Mouse (Mus musculus) testis, adult 2 months (tissue): ENCODE data around the gene Vwa3a.

ENCODE experiments used
- CTCF ChIP-seq: fragments of 200-500 bp; IDR thresholded peaks from 2 replicates; pipeline ENCODE4 v1.5.1; 2012; ENCODE audit warnings: low read depth, mild to moderate bottlenecking, inconsistent platforms, low read length, moderate library complexity; ENCODE audit not compliant: control insufficient read depth, insufficient read depth, insufficient replicate concordance
- POLR2A ChIP-seq: fragments of 200-500 bp; IDR thresholded peaks from 2 replicates; pipeline ENCODE4 v1.6.1; 2012; ENCODE audit warnings: low read depth, mild to moderate bottlenecking, inconsistent platforms, low read length, moderate library complexity; ENCODE audit not compliant: control insufficient read depth

DNA sequence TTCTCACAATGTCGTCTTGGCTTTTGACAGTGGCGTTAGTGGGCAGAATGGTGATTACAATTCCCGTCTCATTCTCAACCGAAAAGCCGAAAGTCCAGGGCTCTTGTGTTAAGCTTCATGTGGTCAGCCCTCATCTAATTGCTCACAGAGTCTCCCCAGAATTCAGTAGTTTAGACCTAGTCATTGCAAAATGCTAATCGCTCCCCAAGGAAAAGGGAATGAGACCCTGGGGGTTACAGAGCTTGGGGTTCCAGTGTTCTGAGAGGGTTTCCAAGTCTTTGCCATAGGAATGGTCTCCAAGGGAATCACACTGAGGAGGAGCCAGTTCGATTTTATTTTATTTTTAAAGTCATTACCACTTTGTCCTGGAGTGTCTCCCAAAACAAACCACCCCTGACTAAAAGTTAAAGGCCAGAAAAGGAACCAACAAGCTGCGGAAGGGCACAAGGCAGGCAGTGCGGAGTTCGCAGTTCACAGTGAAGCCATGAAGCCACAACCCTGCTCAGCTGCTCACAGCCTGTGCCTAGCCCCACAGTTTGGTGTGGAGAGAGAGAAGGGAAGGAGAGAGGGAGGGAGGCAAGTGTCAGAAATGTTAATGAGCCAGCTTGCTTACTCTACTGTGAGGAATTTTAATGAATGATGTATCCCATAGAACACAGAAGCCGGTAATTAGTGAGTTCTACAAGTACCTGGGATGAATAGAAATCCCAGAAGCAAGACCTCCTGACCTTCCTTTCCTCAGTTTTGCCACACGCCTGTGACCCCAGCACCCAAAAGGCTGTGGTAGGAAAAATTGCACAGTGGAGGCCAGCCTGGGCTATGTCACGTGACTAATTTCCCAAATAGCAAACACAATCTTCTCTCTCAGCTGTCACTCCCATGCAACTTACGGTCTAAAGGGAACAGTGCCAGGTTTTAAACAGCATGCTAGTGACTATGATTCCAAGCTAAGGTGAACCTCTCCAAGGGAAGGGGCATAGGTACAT is 4.5 kb downstream of the Vwa3a start:
- TF ChIP-seq CTCF (no peak), POLR2A (no peak)
